Mouse (Mus musculus) forebrain, embryonic 16.5 days (tissue): Measurements from ENCODE around the gene Gm3952. TPM values are rescaled to one million over a fixed set of nuclear protein-coding genes. Genes with fewer than 3 reads are reported as not detected.

ENCODE experiments used
- ATAC-seq: fragments of 200-750 bp; cut with Nextera tagmentation; 2 replicates; pipeline ENCODE4 v1.8.0; 2017; ENCODE audit warnings: mild to moderate bottlenecking, moderate library complexity
- H3K27ac ChIP-seq: fragments of 300-500 bp; sonication (generic); 2 replicates; pipeline ENCODE4 v1.5.1; 2014; ENCODE audit warnings: low read length, control low read depth
- H3K27me3 ChIP-seq: fragments of 300-500 bp; sonication (generic); replicated peaks from 2 replicates; pipeline ENCODE4 v1.6.1; 2014; ENCODE audit warnings: low read length; ENCODE audit not compliant: control insufficient read depth, insufficient read depth
- H3K36me3 ChIP-seq: fragments of 300-500 bp; sonication (generic); 2 replicates; pipeline ENCODE4 v1.6.1; 2014; ENCODE audit not compliant: control insufficient read depth, insufficient read depth
- H3K4me1 ChIP-seq: fragments of 300-500 bp; sonication (generic); replicated peaks from 2 replicates; pipeline ENCODE4 v1.6.1; 2014; ENCODE audit warnings: low read length; ENCODE audit not compliant: control insufficient read depth, insufficient read depth
- H3K4me2 ChIP-seq: fragments of 300-500 bp; sonication (generic); 2 replicates; pipeline ENCODE4 v1.6.1; 2014; ENCODE audit warnings: mild to moderate bottlenecking, low read length, control low read depth
- H3K4me3 ChIP-seq: fragments of 300-500 bp; sonication (generic); replicated peaks from 2 replicates; pipeline ENCODE4 v1.5.1; 2014; ENCODE audit warnings: mild to moderate bottlenecking, low read length, control low read depth
- H3K9ac ChIP-seq: fragments of 300-500 bp; sonication (generic); replicated peaks from 2 replicates; pipeline ENCODE4 v1.6.1; 2014; ENCODE audit warnings: low read depth, low read length, control low read depth
- H3K9me3 ChIP-seq: fragments of 300-500 bp; sonication (generic); 2 replicates; pipeline ENCODE4 v1.6.1; 2016; ENCODE audit warnings: low read length; ENCODE audit not compliant: control insufficient read depth
- WGBS: fragments of 180-500 bp; shearing (Covaris S2); extraction: QIAGEN DNeasy Blood & Tissue Kit; methylation state at CpG from one replicate; pipeline ENCODE4 v1.1.7; 2014; 5-methylcytosine and 5-hydroxymethylcytosine counted together
- polyA plus RNA-seq: library from polyadenylated mRNA; unstranded; fragments of >200 nt; fragmentation: Nextera tagmentation; extraction: Ambion mirVana; gene quantifications from 2 replicates; pipeline ENCODE4 v1.2.1, GENCODE M21; 2015

The Gm3952 gene
- polyA plus RNA-seq, 1 experiment from 2014 or later: not detected

DNA sequence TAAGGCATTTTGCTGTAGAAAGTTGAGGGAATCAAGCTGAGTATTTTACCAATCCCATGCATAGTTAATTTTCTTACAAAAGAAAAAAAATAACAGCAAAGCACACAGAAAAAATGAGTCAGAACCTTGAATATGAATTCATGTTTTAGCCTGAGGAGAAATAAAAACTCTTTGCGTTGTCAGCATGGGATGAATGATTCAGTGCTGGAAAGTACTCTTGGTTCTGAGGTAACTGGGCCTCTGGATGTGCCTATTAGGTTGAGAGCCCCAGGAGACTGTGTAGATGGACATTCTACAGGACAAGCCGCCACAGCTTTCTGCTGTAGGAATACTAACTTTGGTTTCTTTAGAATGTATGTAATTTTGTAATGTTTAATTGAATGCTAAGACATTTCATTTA is 93.7 kb downstream of the Gm3952 start:
- H3K27me3 ChIP-seq: no peaks in the 10 kb centered on the region
- no peak for ATAC-seq
- no peak overlapping the region for H3K4me3 ChIP-seq
- no peak overlapping the region for H3K9ac ChIP-seq
- no peak overlapping the region for H3K27ac ChIP-seq
- no peaks in the 10 kb centered on the region for H3K9me3 ChIP-seq
- H3K4me1 ChIP-seq: peaks cover 2% of the 10 kb centered on the region
- H3K4me2 ChIP-seq: no peak overlapping the region
- H3K36me3 ChIP-seq: no peaks in the 10 kb centered on the region
- WGBS: 88% methylated on average over 2 of the region's 2 CpGs

DNA sequence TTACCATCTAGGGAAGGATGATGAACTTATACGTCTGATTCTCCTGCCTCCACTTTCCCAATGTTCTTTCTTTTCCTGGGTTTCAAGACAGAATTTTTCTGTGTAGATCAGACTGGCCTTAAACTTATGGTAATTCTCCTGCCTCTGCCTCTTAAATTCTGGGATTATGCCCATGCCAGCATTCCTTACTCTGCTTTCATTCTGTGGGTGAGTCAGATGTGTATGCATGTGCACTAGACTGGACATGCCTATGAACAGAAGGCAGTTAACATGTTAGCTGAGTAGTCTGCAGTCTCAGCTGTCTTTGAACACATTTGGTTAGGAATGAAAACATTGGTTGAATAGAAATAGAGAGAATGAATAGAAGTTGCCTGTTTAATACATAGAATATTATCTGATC is 94.1 kb downstream of the Gm3952 start:
- 68% methylated on average over 1 of the region's 1 CpGs for WGBS
- H3K27me3 ChIP-seq: no peaks in the 10 kb centered on the region
- peaks cover 2% of the 10 kb centered on the region for H3K4me1 ChIP-seq
- H3K9me3 ChIP-seq: no peaks in the 10 kb centered on the region
- H3K4me2 ChIP-seq: no peak overlapping the region
- no peak overlapping the region for H3K27ac ChIP-seq
- H3K9ac ChIP-seq: no peak overlapping the region
- H3K4me3 ChIP-seq: no peak overlapping the region
- ATAC-seq: no peak
- no peaks in the 10 kb centered on the region for H3K36me3 ChIP-seq

DNA sequence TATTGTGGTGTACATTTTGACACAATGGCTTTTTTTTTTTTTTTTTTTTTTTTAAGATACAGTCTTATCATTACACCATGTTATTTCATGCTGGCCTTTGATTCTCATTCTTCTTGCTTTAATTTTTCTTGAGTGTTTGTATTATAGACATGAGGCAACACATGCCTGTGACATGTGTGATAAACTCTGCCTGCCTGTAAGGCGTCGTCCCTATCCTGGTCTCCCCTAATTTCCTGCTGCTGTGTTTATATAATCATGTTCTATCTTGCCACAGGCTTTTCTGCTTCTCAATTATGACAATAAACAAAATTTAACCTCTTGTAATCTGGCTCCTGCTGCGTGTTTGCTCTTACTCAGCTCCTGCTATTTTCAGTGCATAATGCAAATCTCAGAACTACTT is 100.5 kb downstream of the Gm3952 start:
- H3K9me3 ChIP-seq: no peaks in the 10 kb centered on the region
- 61% methylated on average over 3 of the region's 3 CpGs for WGBS
- no peak overlapping the region for H3K4me3 ChIP-seq
- H3K9ac ChIP-seq: no peak overlapping the region
- no peaks in the 10 kb centered on the region for H3K36me3 ChIP-seq
- no peaks in the 10 kb centered on the region for H3K27me3 ChIP-seq
- no peak overlapping the region for H3K27ac ChIP-seq
- no peaks in the 10 kb centered on the region for H3K4me1 ChIP-seq
- ATAC-seq: no peak
- no peak overlapping the region for H3K4me2 ChIP-seq

DNA sequence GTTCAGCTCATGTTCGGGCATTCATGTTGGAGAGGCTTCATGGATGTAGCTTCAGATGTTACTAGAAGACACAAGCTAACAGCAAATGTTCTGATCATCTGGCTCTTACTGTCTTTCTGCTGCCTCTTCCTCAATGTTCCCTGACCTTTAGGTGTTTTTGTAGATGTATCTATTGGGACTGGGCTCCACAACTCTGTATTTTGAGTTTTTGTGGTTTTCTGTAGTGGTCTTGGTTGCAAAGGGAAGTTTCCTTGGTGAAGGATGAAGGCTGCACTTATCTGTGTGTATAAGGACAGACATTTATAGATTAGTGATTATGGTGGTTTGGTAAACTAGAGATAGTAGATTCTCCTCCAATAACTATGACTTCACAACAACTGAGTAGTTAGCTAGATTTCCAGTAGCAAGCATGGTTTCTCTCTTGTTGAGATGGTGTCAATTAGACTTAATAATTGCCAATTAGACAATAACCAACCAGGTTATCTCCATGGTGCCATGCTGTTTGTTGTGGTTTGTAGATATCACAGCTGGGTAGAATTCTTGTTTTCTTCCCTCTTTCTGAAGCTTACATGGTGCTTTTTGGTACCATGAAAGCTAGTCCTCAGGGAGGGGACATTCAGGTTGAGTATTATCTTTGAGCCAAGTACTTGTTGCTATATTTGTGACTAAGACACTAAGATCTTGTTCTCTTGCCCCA is 101.6 kb downstream of the Gm3952 start:
- no peak for ATAC-seq
- no peaks in the 10 kb centered on the region for H3K4me1 ChIP-seq
- H3K4me2 ChIP-seq: no peak overlapping the region
- no peaks in the 10 kb centered on the region for H3K36me3 ChIP-seq
- H3K9me3 ChIP-seq: no peaks in the 10 kb centered on the region
- 96% methylated on average over 1 of the region's 1 CpGs for WGBS
- no peak overlapping the region for H3K4me3 ChIP-seq
- H3K27ac ChIP-seq: no peak overlapping the region
- no peak overlapping the region for H3K9ac ChIP-seq
- H3K27me3 ChIP-seq: no peaks in the 10 kb centered on the region

Other genes starting within 250 kb of the Gm3952 start
- gene Itgb1, start 113.0 kb downstream of the Gm3952 start, polyA plus RNA-seq: 85.4 and 109 TPM in 2 replicates